Comparison of ENCODE assay signal across 12 mouse cellular contexts in genomic region chr6:146228048-146228447, GRCm38 (mm10).
"Had no signal": no experiment of that assay in that cellular context is flagged by ENCODE, and none has a peak within 500 bp of the region (broad histone marks: within the 10 kb centered on the region; RNA-seq: fewer than 3 reads in every experiment).

No protein-coding gene starts in this region.

- DNase-seq: kidney, adult 18-20 months; kidney, postnatal 10 days; kidney, postnatal 4 days; lung, adult 18-20 months; right cerebral cortex, postnatal 25 days; thymus, postnatal 4 days had no signal

- H3K4me2 ChIP-seq: intestine, embryonic 15.5 days; limb, embryonic 13.5 days; neural tube, embryonic 13.5 days had no signal

- H3K4me1 ChIP-seq: intestine, embryonic 15.5 days; limb, embryonic 13.5 days had no signal

- H3K27me3 ChIP-seq: intestine, embryonic 15.5 days; limb, embryonic 13.5 days; neural tube, embryonic 13.5 days had no signal

- H3K4me3 ChIP-seq: intestine, embryonic 15.5 days; layer of hippocampus, adult 2 months; limb, embryonic 13.5 days; midbrain, embryonic 10.5 days; neural tube, embryonic 13.5 days had no signal

- H3K9me3 ChIP-seq: intestine, embryonic 15.5 days; limb, embryonic 13.5 days; midbrain, embryonic 10.5 days; neural tube, embryonic 13.5 days had no signal

- H3K9ac ChIP-seq: intestine, embryonic 15.5 days; limb, embryonic 13.5 days; neural tube, embryonic 13.5 days had no signal

- ATAC-seq: intestine, embryonic 15.5 days; midbrain, embryonic 16.5 days had no signal

- H3K36me3 ChIP-seq: intestine, embryonic 15.5 days; limb, embryonic 13.5 days; midbrain, embryonic 10.5 days; neural tube, embryonic 13.5 days had no signal

- H3K27ac ChIP-seq: intestine, embryonic 15.5 days; layer of hippocampus, adult 2 months; limb, embryonic 13.5 days; midbrain, embryonic 10.5 days; neural tube, embryonic 13.5 days had no signal
